Mouse (Mus musculus) neural tube, embryonic 14.5 days (tissue): ENCODE data around the gene Nckap5. TPM values are rescaled to one million over a fixed set of nuclear protein-coding genes. Genes with fewer than 3 reads are reported as not detected.
A peak's percentile ranks its signal among the peaks of the same experiment; 100 is the strongest.
"Not testable (repeated sequence)": the region's sequence is repeated elsewhere in the genome, so short reads cannot be mapped to it uniquely, and the experiment has no call there.

Source experiments
- ATAC-seq: fragments of 200-750 bp; cut with Nextera tagmentation; 2 replicates; pipeline ENCODE4 v1.8.0; 2017; ENCODE audit warnings: low read depth, mild to moderate bottlenecking, moderate TSS enrichment, moderate library complexity
- H3K27ac ChIP-seq: fragments of 300-500 bp; sonication (generic); 2 replicates; pipeline ENCODE4 v1.5.1; 2014; ENCODE audit warnings: low read depth, mild to moderate bottlenecking, control low read depth, low read length, moderate library complexity, mixed read lengths
- H3K27me3 ChIP-seq: fragments of 300-500 bp; sonication (generic); 2 replicates; pipeline ENCODE4 v1.6.1; 2014; ENCODE audit warnings: low read length; ENCODE audit not compliant: control insufficient read depth, insufficient read depth
- H3K36me3 ChIP-seq: fragments of 300-500 bp; sonication (generic); 2 replicates; pipeline ENCODE4 v1.6.1; 2014; ENCODE audit warnings: low read length, mixed read lengths; ENCODE audit not compliant: control insufficient read depth, insufficient read depth
- H3K4me1 ChIP-seq: fragments of 300-500 bp; sonication (generic); 2 replicates; pipeline ENCODE4 v1.6.1; 2014; ENCODE audit warnings: low read length; ENCODE audit not compliant: control insufficient read depth, insufficient read depth
- H3K4me2 ChIP-seq: fragments of 300-500 bp; sonication (generic); 2 replicates; pipeline ENCODE4 v1.6.1; 2014; ENCODE audit warnings: mild to moderate bottlenecking, low read depth, low read length, control low read depth
- H3K4me3 ChIP-seq: fragments of 300-500 bp; sonication (generic); 2 replicates; pipeline ENCODE4 v1.5.1; 2014; ENCODE audit warnings: low read depth, low read length, control low read depth, mixed read lengths
- H3K9ac ChIP-seq: fragments of 300-500 bp; sonication (generic); replicated peaks from 2 replicates; pipeline ENCODE4 v1.6.1; 2014; ENCODE audit warnings: low read depth, mild to moderate bottlenecking, control low read depth, low read length, mixed read lengths
- H3K9me3 ChIP-seq: fragments of 300-500 bp; sonication (generic); 2 replicates; pipeline ENCODE4 v1.6.1; 2016; ENCODE audit warnings: low read length; ENCODE audit not compliant: control insufficient read depth
- WGBS: fragments of 180-500 bp; shearing (Covaris S2); extraction: QIAGEN DNeasy Blood & Tissue Kit; methylation state at CpG from one replicate; pipeline ENCODE4 v1.1.7; 2014; 5-methylcytosine and 5-hydroxymethylcytosine counted together
- polyA plus RNA-seq: library from polyadenylated mRNA; unstranded; fragments of >200 nt; fragmentation: Nextera tagmentation; extraction: Ambion mirVana; gene quantifications from 2 replicates; pipeline ENCODE4 v1.2.1, GENCODE M21; 2014

Nckap5 gene
- polyA plus RNA-seq, 1 experiment from 2014 or later, result 19.0 TPM

GRCm38 (mm10) chr1:126087181-126087580 is 743.4 kb downstream of the Nckap5 start:
- Histone ChIP-seq H3K27ac (no peak overlapping the region), H3K9ac (no peak overlapping the region), H3K4me2 (no peak overlapping the region), H3K4me3 (no peak overlapping the region), H3K27me3 (no peaks in the 10 kb centered on the region), H3K36me3 (no peaks in the 10 kb centered on the region), H3K9me3 (no peaks in the 10 kb centered on the region), H3K4me1 (0 out of 2 replicates have a peak, but pooled peaks cover 6% of the 10 kb centered on the region)
- no peak for ATAC-seq
- 89% methylated on average over 7 of the region's 7 CpGs for WGBS

GRCm38 (mm10) chr1:126076312-126076711 is 754.3 kb downstream of the Nckap5 start:
- no peak overlapping the region for H3K4me2 ChIP-seq
- no peak overlapping the region for H3K9ac ChIP-seq
- H3K4me1 ChIP-seq, result no peaks in the 10 kb centered on the region
- H3K36me3 ChIP-seq, result no peaks in the 10 kb centered on the region
- ATAC-seq, result no peak
- 11% methylated on average over 4 of the region's 4 CpGs for WGBS
- no peak overlapping the region for H3K27ac ChIP-seq
- no peak overlapping the region for H3K4me3 ChIP-seq
- no peaks in the 10 kb centered on the region for H3K27me3 ChIP-seq
- no peaks in the 10 kb centered on the region for H3K9me3 ChIP-seq

- ATAC-seq, result no peak
- WGBS, result 50% methylated on average over 2 of the region's 2 CpGs
- Histone ChIP-seq H3K27ac (no peak overlapping the region), H3K27me3 (no peaks in the 10 kb centered on the region), H3K9ac (no peak overlapping the region), H3K4me2 (no peak overlapping the region), H3K4me3 (no peak overlapping the region), H3K4me1 (no peaks in the 10 kb centered on the region), H3K9me3 (no peaks in the 10 kb centered on the region), H3K36me3 (no peaks in the 10 kb centered on the region)
Measured at GRCm38 (mm10) chr1:126070861-126071260, 759.7 kb downstream of the Nckap5 start.

- no peaks in the 10 kb centered on the region for H3K9me3 ChIP-seq
- no peak overlapping the region for H3K4me2 ChIP-seq
- 78% methylated on average over 3 of the region's 3 CpGs for WGBS
- no peak overlapping the region for H3K9ac ChIP-seq
- no peak overlapping the region for H3K27ac ChIP-seq
- no peak overlapping the region for H3K4me3 ChIP-seq
- ATAC-seq, result no peak
- H3K27me3 ChIP-seq, result no peaks in the 10 kb centered on the region
- H3K4me1 ChIP-seq, result no peaks in the 10 kb centered on the region; the same call in 1 of the 2 replicates
- no peaks in the 10 kb centered on the region for H3K36me3 ChIP-seq
Measured at GRCm38 (mm10) chr1:126051491-126051890, 779.1 kb downstream of the Nckap5 start.

- Histone ChIP-seq H3K27me3 (no peaks in the 10 kb centered on the region), H3K4me3 (no peak overlapping the region), H3K4me2 (no peak overlapping the region), H3K4me1 (no peaks in the 10 kb centered on the region), H3K36me3 (no peaks in the 10 kb centered on the region), H3K9ac (no peak overlapping the region), H3K9me3 (no peaks in the 10 kb centered on the region), H3K27ac (no peak overlapping the region)
- ATAC-seq, result no peak
- WGBS, result 93% methylated on average over 5 of the region's 5 CpGs
Measured at GRCm38 (mm10) chr1:126042886-126043285, 787.7 kb downstream of the Nckap5 start.

GRCm38 (mm10) chr1:126027536-126027935 is 803.1 kb downstream of the Nckap5 start:
- H3K4me1 ChIP-seq, result no peaks in the 10 kb centered on the region
- no peak overlapping the region for H3K27ac ChIP-seq
- ATAC-seq, result no peak
- 0 out of 2 replicates have a peak, but pooled peaks cover 4% of the 10 kb centered on the region for H3K36me3 ChIP-seq
- H3K4me2 ChIP-seq, result no peak overlapping the region
- WGBS, result 93% methylated on average over 8 of the region's 8 CpGs
- H3K9me3 ChIP-seq, result no peaks in the 10 kb centered on the region
- no peaks in the 10 kb centered on the region for H3K27me3 ChIP-seq
- no peak overlapping the region for H3K9ac ChIP-seq
- no peak overlapping the region for H3K4me3 ChIP-seq

- no peak overlapping the region for H3K4me3 ChIP-seq
- H3K27me3 ChIP-seq, result no peaks in the 10 kb centered on the region
- H3K27ac ChIP-seq, result no peak overlapping the region
- no peaks in the 10 kb centered on the region for H3K4me1 ChIP-seq
- ATAC-seq, result peak; percentile 75
- H3K4me2 ChIP-seq, result no peak overlapping the region
- 0 out of 2 replicates have a peak, but pooled peaks cover 4% of the 10 kb centered on the region for H3K36me3 ChIP-seq
- no peaks in the 10 kb centered on the region for H3K9me3 ChIP-seq
- 73% methylated on average over 6 of the region's 6 CpGs for WGBS
- H3K9ac ChIP-seq, result no peak overlapping the region
Measured at GRCm38 (mm10) chr1:126024518-126024917, 806.1 kb downstream of the Nckap5 start.

- 0 out of 2 replicates have a peak, but pooled peaks cover 4% of the 10 kb centered on the region for H3K36me3 ChIP-seq
- H3K27me3 ChIP-seq, result no peaks in the 10 kb centered on the region
- no peak for ATAC-seq
- H3K9me3 ChIP-seq, result no peaks in the 10 kb centered on the region
- WGBS, result 71% methylated on average over 10 of the region's 10 CpGs
- H3K4me3 ChIP-seq, result no peak overlapping the region
- no peak overlapping the region for H3K9ac ChIP-seq
- no peak overlapping the region for H3K27ac ChIP-seq
- H3K4me2 ChIP-seq, result no peak overlapping the region
- no peaks in the 10 kb centered on the region for H3K4me1 ChIP-seq
Measured at GRCm38 (mm10) chr1:126022959-126023358, 807.6 kb downstream of the Nckap5 start.

GRCm38 (mm10) chr1:126018654-126019053 is 811.9 kb downstream of the Nckap5 start:
- WGBS, result 47% methylated on average over 6 of the region's 6 CpGs
- H3K9me3 ChIP-seq, H3K4me2 ChIP-seq, H3K27me3 ChIP-seq, H3K36me3 ChIP-seq, H3K9ac ChIP-seq, H3K4me1 ChIP-seq, ATAC-seq, H3K27ac ChIP-seq, H3K4me3 ChIP-seq: not testable (repeated sequence)
